Mouse (Mus musculus): ENCODE measurements at regions not wholly inside any gene's neighbourhood (a gene's known extent, or its start where the extent isn't known, plus 50 kb on each side); places are given as distances from the start of the nearest gene placed in this dataset.

- no peak for DNase-seq (ENCODE audit: low read depth, low spot score)
Measured at GRCm38 (mm10) chr10:67339371-67339929, 54.3 kb upstream of the Nrbf2 start.

DNA sequence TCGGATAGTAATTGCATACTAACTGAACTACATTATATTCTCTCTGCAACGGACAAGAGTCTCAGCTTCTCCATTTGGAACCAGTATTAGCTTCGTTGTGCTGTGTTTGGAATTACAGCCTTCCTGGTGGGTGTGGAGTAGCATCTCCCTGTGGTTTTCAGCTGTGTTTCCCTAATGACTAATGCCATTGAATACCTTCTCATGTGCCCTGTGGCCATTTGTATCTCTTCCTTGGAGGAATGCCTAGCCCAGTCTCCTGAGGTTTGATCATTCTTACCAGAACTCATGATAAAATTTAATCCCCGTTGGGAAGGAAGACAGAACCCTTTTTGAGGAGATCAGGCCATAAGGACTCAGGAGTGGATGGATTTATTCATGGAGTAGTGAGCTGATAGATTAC lies 59.6 kb upstream of the Nrbf2 start:
- DNase-seq (ENCODE audit: low read depth, low spot score), result no peak

DNA sequence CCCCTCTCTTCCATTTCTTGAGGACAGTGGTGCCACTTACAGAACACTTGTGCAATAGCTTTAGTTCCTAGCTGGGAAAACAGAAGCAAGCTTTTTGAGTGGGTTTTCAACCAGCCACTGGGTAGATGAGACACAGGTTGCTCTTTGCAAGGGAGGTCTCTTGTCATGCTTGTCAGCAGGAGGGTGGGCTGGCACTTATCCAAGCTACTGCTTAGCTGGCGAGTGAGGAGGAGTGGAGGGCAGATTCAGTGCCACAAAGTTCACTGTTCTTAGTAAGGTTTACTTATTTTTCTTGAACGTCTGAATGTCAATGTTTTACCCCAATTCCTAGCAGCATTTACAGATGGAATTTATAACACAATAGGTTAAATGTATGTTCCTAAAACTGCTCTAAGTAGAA lies 65.9 kb upstream of the Nrbf2 start:
- no peak for DNase-seq (ENCODE audit: low read depth, low spot score)

DNA sequence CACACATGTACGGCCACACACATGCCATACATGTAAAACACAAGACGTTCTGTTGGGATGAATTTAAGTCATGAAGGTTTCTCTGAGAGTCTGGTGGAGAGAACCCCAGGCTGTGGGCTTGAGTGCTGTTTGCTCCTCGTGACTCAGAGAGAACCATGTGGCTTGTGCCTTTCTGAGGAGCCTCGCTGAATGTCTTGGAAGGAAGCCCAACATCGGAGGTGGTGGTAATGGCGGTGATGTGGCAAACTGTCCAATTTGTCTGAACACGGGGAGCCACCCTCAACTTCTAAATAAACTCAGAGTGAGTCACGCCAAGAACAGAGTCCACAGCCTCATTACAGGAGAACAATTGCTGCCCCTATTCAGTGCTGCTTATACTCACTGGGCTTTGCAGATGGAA lies 75.7 kb upstream of the Nrbf2 start:
- no peak for DNase-seq (ENCODE audit: low read depth, low spot score)

- no peak for DNase-seq (ENCODE audit: low read depth, low spot score)
Measured at GRCm38 (mm10) chr10:67361281-67361680, 76.2 kb upstream of the Nrbf2 start.

- DNase-seq (ENCODE audit: low read depth, low spot score), result no peak
Measured at GRCm38 (mm10) chr10:67364595-67364994, 79.5 kb upstream of the Nrbf2 start.

- no peak for DNase-seq (ENCODE audit: low read depth, low spot score)
Measured at GRCm38 (mm10) chr10:67365158-67365557, 80.1 kb upstream of the Nrbf2 start.

DNA sequence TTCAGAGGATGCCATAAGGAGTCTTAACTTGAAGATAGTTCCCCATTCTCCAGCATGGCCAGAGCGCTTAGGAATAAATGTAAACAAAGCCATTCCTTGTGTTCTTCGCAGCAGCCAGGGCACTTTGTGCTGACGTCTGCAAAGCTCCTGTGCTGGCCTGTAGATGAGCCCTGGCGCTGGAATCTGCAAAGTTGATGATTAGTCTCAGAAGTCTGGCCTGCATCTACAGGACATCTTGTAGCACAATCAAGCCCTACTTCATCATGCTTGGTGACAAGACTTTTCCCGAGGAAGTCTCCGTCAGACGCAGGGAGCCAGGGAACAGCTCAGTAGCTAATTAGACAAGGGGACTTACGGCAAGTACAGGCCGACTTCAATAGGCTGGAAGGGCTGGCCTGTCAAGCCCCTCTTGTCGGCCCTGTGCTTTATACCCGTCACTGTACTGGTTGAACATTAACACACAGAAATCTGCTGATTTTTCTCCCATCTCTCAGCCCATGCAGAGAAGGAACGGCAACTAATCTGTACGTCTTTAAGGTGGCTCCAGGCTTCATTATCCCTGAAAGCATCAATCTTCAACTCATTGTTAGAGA lies 87.6 kb upstream of the Nrbf2 start:
- DNase-seq (ENCODE audit: low read depth, low spot score), result no peak

GRCm38 (mm10) chr10:67376638-67377037 lies 91.5 kb upstream of the Nrbf2 start:
- DNase-seq (ENCODE audit: low read depth, low spot score), result no peak

GRCm38 (mm10) chr10:67377643-67378223 lies 92.6 kb upstream of the Nrbf2 start:
- DNase-seq (ENCODE audit: low read depth, low spot score), result no peak

- no peak for DNase-seq (ENCODE audit: low read depth, low spot score)
Measured at GRCm38 (mm10) chr10:67380174-67380573, 95.1 kb upstream of the Nrbf2 start.

- no peak for DNase-seq (ENCODE audit: low read depth, low spot score)
Measured at GRCm38 (mm10) chr10:67383352-67383751, 98.2 kb upstream of the Nrbf2 start.

- no peak for DNase-seq (ENCODE audit: low read depth, low spot score)
Measured at GRCm38 (mm10) chr10:67383802-67384567, 98.9 kb upstream of the Nrbf2 start.

DNA sequence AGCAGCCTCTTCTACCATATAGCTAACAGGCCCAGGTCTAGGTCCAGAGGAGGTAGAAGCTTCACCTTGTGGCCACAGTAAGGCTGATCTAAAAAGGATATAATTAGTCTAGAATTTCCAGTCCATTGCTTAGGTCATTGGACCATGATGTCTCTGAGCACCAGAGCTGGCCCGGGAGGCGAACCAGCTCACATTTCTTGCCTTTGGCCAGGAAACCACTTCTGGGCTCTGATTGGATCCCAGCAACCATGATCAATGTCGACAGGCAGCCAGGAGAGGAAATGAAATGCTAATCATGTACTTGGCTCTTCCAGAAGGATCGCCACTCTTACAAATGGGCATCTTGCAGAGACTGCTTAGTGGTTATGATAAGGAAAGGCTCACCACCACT lies 99.5 kb upstream of the Nrbf2 start:
- DNase-seq (ENCODE audit: low read depth, low spot score), result no peak

DNA sequence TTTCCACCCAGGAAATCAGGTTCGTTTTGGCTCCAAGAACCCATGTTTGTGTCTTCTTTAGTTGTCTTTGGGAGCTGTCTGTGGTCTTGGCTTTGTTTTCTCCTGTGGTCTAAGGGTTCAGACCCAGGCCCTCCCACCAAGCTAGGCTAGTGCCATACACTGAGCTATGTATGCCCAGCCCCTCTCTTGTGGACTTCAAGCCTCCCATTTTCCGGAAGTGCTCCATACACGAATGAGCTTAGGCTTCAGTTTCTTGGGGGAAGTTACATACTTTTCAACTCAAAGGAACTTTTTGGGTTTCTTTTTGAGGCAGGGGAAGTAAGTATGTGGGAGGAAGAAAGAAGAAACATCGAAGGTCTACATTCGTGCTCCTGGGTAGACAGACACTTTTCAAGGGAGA lies 100.9 kb upstream of the Nrbf2 start:
- DNase-seq (ENCODE audit: low read depth, low spot score), result no peak

DNA sequence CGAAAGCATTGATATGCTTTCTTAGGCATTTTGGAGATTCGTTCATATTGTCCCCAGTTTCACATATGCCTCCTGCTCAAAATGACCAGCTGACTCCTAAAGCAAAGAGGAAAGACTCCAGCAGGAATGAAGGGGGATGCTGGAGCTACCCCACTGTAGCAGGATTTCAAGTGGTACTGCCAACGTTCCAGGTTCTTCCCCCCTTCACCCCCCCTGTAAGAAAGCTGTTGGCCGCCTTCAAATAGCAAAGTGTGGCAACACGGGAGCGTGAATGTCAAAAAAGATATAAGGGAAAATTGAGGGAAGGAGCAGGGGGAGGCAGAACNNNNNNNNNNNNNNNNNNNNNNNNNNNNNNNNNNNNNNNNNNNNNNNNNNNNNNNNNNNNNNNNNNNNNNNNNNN lies 103.7 kb upstream of the Nrbf2 start:
- no peak for DNase-seq (ENCODE audit: low read depth, low spot score)

- no peak for DNase-seq (ENCODE audit: low read depth, low spot score)
Measured at GRCm38 (mm10) chr10:67400434-67400833, 115.3 kb upstream of the Nrbf2 start.

GRCm38 (mm10) chr10:67401409-67401808 lies 116.3 kb upstream of the Nrbf2 start:
- DNase-seq (ENCODE audit: low read depth, low spot score), result no peak

DNA sequence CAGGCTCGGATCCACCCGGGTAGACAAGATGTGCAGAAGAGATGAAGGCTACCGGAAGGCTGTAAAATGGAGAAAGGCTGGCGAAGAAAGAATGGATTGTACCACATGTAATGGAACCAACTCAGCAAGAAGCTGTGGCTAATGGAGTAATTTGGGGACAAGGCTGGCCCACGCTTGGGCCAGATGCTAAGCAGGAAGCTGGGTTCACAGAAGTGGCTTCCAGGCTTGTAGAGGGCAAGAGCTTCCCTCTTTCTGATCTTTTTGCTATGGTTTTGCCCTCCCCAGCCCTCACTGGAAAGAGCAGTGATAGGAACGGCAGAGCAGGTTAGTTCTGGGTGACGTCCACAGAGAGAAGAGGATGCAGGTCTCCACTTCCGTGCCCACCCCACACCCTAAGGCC lies 117.7 kb upstream of the Egr2 start:
- DNase-seq (ENCODE audit: low read depth, low spot score), result no peak

- DNase-seq (ENCODE audit: low read depth, low spot score), result no peak
Measured at GRCm38 (mm10) chr10:67420761-67421160, 114.5 kb upstream of the Egr2 start.

GRCm38 (mm10) chr10:67425407-67425806 lies 109.9 kb upstream of the Egr2 start:
- DNase-seq (ENCODE audit: low read depth, low spot score), result no peak

- no peak for DNase-seq (ENCODE audit: low read depth, low spot score)
Measured at GRCm38 (mm10) chr10:67427220-67427619, 108.1 kb upstream of the Egr2 start.

DNA sequence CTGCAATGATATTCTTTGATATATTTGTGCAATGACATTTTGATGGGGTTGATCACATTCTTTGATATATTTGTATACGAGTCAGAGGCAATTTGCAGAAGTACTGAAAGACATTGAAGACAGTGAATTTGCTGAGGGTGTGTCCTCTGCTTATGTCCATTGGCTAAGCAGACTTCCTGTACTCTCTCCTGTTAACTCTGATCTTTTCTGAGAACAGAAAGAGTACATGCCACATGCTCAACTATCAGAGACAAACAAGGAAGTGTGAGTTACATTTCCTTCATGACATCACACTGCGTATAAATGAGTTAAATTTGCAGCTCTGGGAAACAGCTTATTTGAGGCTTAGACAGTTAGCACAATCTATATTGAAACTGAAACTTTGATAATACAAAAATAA lies 104.5 kb upstream of the Egr2 start:
- no peak for DNase-seq (ENCODE audit: low read depth, low spot score)
